Mouse (Mus musculus): ENCODE results near the gene Gtpbp2.
A peak's percentile ranks its signal among the peaks of the same experiment; 100 is the strongest.

Gtpbp2 gene

DNA sequence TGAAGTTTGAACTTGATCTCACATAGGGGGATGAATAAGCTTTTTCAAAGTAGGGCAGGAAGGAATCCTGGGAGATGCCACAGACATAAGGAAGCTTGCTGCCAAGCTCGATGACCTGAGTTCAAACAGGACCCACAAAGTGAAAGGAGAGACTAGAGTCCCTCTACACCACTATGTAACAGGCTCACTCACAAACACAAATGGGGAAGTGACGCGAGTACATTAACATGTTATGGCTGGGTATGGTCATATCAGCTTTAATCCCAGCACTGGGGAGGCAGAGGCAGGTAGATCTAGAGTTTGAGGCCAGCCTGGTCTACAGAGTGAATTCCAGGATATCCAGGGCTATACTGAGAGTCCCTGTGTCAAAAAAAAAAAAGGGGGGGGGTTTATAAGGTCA is 6.5 kb upstream of the Gtpbp2 start:
- DNase-seq, result no peak

DNA sequence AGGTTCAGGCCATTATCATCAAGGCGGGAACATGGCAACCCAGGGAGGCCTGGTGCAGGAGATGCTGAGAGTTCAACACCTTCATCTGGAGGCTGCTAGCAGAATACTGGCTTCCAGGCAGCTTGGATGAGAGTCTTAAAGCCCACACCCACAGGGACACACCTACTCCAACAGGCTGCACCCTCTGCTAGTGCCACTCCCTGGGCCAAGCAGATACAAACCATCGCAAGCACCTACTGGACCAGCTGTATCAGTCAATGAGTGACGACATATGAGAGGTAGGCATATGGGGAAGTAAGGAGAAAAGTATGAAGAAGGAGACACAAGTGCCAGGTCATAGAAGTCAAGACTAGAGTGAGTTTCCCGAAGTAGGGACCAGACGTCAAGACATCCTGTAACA is 4.2 kb upstream of the Gtpbp2 start:
- peak; percentile 86 for DNase-seq

DNA sequence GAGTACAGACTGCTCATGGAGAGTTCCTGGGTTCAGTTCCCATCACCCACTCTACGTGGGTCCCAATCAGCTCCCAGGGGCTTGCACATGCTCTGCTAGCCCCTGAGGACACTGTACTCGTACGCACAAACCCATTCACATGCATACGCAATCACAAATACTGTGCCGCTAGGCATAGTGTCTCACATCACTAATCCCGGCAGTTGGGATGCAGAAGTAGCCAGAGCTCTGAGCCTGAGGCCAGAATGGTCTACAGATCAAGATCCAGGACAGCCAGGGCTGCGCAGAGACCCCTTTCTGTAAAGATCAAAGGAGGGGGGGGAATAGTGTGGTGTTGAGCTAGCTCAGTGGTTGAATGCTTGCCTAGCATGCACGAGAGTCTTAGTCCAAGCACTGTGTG is 3.7 kb upstream of the Gtpbp2 start:
- no peak for DNase-seq

DNA sequence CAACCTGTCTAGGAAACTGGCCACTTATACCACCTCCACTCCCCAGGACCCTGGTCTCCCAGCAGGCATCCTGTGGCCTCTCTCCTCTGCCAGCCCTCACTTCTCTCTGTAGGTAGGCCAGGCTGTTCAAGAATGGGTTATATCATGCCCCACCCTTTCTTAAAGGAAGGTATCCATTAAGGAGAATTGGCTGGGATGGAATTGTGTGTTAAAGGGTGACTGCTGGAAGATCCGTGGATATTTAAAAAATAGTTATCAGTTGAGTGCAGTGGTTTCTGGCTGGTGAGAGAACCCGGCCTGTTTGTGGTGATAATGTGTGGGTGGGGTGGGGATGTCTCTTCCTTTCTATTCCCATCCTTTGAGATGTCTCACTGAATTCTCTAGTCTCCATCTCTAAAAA is 1.6 kb upstream of the Gtpbp2 start:
- peak; percentile 82 for DNase-seq

DNA sequence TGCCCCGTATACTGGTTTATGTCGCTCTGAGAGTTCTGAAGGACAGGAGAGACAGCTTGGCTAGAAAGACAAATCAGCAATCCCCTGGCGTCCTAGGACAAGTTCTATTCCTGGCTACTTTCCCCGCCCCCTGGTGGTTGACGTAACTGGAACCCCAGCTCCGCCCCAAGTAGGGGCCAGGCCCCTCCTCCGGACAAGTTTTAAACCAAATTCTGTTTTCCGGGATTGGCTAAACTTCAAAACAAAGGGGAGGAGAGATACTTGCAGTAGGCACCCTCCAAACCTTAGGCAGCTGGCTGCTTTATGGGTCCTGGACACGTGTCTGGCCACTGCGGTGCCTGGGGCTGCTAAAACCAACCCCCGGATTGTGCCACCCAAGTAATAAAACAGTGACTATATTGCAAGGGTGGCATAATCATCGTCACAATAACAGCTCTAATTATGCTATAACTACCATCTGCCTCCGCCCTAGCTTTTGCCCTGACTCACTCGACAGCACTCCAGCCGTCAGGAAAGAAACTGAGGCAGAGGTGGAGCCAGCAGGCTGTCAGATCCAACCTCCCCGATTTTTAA is 656 bp upstream of the Gtpbp2 start:
- DNase-seq, result peak; percentile 97

DNA sequence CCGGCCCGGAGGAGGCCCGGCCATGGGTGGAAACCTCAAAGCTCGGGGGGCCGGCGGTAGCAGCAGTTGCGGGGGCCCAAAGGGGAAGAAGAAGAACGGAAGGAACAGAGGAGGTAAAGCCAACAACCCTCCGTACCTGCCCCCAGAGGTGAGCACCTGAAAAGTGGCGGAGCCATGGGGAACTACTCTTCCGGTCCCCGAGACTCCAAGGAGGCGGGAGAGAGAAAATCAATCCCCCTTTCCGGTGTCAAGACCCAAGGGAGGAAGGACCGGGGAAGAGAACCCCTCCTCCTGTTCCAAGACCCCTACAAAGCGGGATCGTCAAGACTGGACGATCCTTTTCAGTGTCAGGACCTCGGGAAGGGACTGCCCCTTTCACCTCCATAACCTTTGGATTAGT is 347 bp downstream of the Gtpbp2 start:
- no peak for DNase-seq

DNA sequence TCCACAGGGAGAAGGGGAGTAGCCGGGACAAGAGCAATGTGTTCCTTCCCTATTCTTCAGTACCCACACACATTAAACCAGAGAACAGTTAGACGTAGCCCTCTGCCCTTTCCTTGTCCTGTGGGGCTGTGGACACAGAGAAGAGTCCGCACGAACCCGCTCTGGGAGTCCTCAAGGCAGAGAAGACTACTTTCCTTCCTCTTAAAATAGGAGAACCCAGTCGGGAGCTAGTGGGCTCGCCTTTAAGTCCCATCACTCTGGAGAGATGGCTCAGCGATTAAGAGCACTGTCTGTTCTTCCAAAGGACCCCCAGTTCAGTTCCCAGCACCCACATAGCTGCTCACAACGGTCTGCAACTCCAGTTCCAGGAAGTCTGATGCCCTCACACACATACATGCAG is 878 bp downstream of the Gtpbp2 start:
- DNase-seq, result no peak

DNA sequence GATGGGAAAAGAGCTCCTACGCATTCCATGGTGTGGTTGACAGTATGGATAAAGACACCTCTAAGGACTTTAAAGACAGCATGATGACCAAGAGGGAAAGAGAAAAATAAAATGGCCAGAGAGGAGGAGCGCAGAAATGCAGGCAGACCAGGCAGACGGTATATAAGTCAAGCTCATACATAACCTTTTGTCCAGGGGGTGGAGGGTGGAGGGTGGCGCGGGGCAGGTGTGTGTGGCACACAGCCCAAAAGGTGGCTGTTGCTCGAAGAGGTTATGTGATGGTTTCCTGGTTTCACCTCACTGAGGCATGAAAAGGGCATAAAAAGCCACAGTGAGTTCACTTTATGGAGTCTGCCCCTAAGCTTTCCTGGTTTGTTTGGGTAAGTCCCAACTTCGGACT is 1.7 kb downstream of the Gtpbp2 start:
- no peak for DNase-seq

DNA sequence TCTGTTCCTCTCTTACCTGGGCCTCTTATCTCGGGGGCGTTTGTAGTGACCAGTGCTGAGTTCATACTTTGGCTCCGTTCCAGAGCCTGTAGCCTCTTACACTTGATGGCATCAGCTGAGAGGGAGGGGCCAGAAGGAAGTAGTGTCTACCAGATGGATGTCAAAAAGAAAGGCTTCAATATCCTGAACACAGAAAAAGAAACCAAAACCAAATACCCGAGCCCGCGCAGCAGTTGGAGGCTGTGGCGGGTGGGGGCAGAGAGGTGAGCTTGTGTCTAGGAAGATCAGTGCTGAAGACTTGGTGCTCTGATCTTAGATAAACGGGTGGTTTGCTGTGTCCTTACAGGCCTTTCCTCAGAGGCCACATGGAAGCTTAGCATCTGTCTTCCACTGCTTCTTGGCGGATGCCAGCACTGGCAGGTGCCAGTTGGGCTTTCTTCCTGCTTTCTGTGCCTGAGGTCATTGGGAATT is 2.2 kb downstream of the Gtpbp2 start:
- DNase-seq, result peak; percentile 44

DNA sequence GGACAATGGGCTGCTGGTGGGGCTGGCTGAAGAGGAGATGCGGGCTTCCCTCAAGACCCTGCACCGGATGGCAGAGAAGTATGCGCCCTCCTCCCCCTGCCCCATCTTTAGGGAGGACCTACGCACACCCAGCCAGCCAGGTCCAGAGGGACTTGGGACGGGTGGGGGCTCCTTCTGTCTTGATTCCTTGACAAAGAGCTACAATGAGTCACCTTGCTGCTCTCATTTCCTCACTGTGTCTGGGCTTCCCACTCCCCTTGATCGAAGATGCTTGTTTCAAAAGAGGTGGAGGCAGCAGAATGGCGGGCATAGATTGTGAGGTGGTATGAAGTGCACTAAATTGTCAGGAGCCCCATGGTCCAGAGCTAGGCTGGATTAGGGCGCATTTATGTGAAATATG is 3.5 kb downstream of the Gtpbp2 start:
- DNase-seq, result no peak

DNA sequence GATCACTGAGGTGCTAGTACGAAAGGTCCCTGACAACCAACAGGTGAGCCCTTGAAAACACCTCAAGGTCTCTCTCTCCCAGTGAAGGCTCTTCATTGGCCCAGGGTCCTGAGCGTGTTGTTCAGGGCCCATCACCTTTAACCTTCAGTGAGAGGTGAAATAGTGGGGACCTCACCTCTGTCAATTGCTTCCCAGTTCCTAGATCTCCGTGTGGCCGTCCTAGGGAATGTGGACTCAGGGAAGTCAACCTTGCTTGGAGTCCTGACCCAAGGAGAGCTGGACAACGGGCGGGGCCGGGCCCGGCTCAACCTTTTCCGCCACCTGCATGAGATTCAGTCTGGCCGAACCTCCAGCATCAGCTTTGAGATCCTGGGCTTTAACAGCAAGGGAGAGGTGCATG is 4.0 kb downstream of the Gtpbp2 start:
- no peak for DNase-seq

DNA sequence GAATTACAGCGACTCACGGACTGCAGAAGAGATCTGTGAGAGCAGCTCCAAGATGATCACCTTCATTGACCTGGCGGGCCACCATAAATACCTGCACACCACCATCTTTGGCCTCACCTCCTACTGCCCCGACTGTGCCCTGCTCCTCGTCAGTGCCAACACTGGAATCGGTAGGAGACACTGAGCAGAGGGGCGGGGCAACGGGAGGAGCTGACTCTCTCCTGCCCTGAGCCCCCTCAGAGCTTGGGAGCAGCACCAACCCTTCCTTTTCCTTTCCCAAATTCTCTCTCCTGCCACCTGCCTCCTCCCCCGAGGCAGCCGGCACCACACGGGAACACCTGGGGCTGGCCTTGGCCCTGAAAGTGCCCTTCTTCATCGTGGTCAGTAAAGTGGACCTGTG is 4.6 kb downstream of the Gtpbp2 start:
- no peak for DNase-seq

DNA sequence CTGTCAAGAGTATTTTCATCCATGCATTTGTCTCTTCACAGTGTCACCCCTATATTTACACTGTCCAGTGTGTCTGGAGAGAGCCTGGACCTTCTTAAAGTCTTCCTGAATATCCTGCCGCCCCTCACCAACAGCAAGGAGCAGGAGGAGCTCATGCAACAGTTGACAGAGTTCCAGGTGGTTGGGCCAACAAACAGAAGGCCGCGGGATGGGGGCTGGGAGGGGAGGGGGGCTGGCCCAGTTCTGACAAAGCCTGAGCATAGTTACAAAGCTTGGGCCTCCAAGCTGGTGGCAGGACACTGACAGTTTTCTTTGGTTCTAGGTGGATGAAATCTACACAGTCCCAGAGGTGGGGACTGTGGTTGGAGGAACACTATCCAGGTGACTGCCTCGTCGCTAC is 5.4 kb downstream of the Gtpbp2 start:
- DNase-seq, result no peak

DNA sequence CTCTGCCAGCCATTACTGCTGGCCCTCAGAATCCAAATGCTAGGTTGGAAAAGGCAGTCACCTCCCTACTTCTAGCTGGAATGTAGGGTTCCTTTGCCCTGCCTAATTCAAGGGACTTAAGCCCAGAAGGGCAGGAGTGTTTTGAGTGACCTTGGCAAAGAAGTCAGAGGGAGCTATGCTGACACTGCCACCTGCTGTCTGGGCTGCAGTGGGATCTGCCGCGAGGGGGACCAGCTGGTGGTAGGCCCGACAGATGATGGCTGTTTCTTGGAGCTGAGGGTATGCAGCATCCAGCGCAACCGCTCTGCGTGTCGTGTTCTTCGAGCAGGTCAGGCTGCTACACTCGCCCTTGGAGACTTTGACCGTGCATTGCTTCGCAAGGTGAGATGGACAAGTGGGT is 6.2 kb downstream of the Gtpbp2 start:
- no peak for DNase-seq

DNA sequence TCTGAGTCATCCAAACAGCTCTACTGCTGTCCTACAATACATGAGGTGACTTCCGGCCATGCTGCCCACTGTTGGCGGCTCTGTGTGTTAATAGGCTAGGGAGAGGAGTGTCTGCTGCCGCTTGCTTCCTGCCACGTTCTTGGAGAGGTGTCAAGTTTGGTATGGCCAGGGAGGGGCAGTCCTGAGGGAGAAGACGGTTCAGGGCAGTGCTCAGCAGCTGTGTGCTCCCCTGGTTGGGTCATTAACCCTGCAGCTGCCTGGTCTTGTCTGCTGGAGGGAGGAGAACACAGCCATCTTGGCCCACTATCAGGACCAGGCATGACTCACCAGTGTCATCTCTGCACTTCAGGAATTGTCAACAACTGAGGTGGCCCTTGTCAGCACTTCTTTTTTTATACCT is 7.5 kb downstream of the Gtpbp2 start:
- DNase-seq, result peak; percentile 39

DNA sequence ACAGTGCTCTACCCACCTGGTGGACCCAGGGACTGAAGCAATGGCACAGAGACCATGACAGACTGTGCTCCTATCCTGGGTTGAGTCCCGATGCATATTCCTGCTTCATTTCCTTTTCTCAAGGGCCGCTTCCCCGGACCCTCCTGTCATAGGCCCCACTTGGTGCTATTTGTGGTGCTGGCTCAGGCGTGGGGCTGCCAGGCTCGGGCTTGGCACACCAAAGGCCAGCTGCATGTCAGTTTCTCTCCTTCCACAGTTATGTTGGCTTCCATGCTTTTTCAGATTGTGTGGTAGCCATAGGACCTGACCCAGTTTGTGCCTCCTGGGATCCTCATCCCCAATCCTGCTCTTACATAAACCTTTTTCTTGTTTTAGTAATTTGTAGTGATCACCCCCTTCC is 7.9 kb downstream of the Gtpbp2 start:
- no peak for DNase-seq

DNA sequence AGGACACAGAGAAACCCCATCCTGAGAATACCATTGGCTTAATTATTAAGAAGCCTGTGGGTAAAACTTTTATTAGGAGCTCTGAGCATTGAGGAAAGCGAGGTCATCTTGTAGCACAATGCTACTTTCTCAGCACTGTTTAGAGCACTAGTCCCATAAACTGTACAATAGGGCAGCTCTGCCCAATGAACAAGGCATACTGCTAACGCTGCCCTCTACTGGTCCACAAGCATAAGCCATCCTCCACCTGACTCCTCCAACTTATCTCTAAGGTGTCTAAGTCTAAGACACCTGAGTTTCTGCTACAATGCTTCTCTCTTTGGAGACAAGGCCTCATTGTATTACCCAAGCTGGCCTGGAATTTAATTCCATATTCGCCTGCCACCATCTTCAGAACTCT is 9.7 kb downstream of the Gtpbp2 start:
- DNase-seq, result peak; percentile 53

DNA sequence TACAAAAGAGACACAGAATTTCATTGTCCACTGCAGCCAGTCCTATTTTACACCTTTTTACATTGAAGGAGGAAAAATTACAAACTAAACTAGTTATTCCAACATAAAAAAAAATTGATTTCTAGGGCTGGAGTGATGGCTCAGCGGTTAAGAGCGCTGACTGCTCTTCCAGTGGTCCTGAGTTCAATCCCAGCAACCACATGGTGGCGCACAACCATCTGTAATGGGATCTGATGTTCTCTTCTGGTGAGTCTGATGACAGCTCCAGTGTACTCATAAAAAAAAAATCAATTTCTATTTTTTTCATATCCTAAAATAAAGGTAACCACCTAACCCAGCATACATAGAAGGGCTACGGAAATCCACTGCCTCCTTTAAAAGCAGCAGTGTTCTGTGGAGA is 21.4 kb downstream of the Gtpbp2 start:
- DNase-seq, result no peak

DNA sequence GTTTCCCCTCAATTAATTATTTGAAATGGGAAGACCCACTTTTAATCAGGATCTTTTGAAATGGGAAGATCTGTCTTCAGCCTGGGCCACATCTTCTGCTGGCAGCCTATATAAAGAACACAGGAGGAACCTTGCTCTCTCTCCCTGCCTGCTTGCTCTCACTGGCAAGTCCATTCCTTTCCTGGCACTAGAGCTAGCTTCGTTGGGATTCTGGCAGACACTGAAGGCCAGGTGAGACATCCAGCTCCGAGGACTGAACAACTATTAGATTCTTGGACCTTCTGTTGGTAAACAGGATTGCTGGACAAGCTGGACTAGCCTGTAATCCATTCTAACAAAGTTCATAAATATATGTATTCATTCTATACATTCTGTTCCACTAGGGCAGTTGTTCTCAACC is 28.0 kb downstream of the Gtpbp2 start:
- no peak for DNase-seq

DNA sequence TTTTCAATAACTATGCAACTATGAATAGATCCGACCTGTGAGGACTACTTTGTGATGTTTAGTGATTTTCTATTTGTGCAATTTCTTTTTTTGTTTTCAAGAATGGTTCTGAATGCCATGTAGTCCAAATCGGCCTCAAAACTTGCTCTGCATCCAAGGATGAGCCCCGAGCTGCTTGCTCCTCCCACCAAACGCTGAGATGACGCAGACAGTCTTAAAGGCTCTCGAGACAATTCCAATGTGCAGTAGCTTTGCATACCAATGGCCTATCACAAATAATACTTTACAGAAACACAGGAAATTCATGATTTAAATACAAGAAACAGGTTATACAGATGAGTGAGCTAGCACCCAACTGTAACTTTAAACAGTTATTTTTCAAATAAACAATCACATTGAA is 40.3 kb downstream of the Gtpbp2 start:
- peak; percentile 63 for DNase-seq

DNA sequence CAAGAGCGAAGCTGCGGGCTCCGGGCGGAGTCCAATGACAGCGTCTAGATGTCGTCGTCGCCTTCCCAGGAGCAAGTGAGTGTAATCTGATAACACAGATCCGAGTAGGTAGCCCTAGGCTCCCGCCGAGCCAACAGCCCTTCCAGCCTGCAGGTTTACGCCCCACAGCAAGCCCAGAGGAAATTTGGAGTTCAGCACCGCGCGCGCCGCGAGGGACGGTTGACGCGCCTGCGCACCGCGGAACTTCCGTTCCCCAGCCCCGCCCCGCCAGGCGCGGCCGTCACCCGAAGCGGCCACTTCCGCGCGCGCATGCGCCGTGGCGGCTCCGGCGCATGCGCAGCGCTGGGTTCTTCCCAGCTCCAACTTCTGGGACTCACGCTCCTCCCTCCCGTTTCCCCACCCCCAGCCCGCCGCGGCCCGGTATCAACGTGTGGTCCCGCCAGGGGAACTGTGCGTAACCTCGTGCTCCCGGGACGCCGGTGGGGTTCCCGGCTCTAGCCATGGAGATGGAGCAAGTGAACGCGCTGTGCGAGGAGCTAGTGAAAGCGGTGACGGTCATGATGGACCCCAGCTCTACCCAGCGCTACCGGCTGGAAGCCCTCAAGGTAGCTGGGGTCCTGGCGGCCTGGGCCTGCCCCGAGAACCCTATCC is 41.7 kb downstream of the Gtpbp2 start, which contains the start of the genes Polh and Xpo5:
TSS of gene Polh (minus strand) at position 225 of the 651 bp plus-strand sequence.
TSS of gene Xpo5 (plus strand) at position 362 of the 651 bp plus-strand sequence.
- peak; percentile 96 for DNase-seq

DNA sequence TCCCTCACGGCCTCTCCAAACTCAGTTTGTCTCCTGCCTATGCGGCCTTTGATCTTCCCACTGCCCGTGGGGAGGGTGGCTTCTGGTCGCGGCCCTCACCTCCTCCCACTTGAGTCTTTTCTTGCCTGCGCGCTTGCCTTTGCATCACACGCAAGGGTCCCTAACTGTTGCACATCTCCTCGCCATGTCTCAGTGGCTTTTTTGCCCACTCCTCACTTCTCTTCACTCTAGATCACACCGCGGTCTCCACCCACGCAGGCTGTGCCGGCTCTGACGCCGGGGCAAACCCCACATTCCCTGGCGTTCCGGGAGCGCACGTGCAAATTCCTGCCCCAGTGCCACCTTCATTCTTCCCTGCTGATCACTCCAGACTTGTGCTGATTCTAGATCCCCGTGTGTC is 42.2 kb downstream of the Gtpbp2 start:
- no peak for DNase-seq

DNA sequence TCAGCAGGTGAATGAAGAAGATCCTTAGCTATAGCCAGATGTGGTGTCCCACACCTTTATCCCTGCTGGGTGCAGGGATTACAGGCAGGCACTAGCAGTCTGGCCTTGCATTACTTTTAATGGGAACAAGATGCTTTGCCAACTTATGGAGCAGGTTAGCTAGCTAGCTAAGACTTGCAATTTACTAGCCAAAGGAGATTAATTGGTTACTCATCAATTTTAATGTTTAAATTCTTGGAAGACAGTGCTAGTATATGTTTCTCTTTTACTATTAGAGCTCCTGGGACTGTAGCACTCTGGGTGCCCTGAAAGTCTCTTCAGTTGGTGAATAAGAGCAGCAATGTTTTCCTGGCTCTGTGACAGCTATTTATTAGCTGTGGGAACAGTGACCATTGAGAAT is 45.8 kb downstream of the Gtpbp2 start:
- DNase-seq, result no peak

DNA sequence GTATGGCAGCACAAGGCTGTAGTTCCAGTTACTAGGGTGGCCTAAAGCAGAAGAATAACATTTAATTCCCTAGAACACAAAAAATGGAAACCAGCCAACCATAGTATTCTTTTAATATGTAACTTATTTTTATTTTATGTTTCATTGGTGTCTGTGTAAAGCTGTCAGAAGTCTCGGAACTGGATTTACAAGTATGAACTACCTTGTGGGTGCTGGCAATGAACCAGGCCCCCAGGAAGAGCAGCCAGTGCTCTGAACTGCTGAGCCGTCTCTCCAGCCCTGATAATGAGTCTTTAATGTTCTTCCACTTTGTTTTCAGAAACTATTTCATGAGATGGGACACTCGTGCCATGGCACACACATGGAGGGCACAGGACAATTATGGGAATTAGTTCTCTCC is 49.7 kb downstream of the Gtpbp2 start:
- no peak for DNase-seq
